Mouse (Mus musculus) hindbrain, embryonic 13.5 days (tissue): ENCODE results near the gene Mllt11. TPM values are rescaled to one million over a fixed set of nuclear protein-coding genes. Genes with fewer than 3 reads are reported as not detected.

Source experiments
- ATAC-seq: fragments of 200-750 bp; cut with Nextera tagmentation; 2 replicates; pipeline ENCODE4 v1.8.0; 2017; ENCODE audit warnings: moderate TSS enrichment; ENCODE audit not compliant: low FRiP score
- H3K27ac ChIP-seq: fragments of 300-500 bp; sonication (generic); 2 replicates; pipeline ENCODE4 v1.5.1; 2015; ENCODE audit warnings: inconsistent platforms, mild to moderate bottlenecking, moderate library complexity
- H3K27me3 ChIP-seq: fragments of 300-500 bp; sonication (generic); 2 replicates; pipeline ENCODE4 v1.6.1; 2015; ENCODE audit warnings: mild to moderate bottlenecking, inconsistent platforms
- H3K36me3 ChIP-seq: fragments of 300-500 bp; sonication (generic); 2 replicates; pipeline ENCODE4 v1.6.1; 2015; ENCODE audit warnings: mild to moderate bottlenecking, inconsistent platforms
- H3K4me1 ChIP-seq: fragments of 300-500 bp; sonication (generic); replicated peaks from 2 replicates; pipeline ENCODE4 v1.6.1; 2015; ENCODE audit warnings: inconsistent platforms
- H3K4me2 ChIP-seq: fragments of 300-500 bp; sonication (generic); 2 replicates; pipeline ENCODE4 v1.6.1; 2015; ENCODE audit warnings: inconsistent platforms, mild to moderate bottlenecking, moderate library complexity
- H3K4me3 ChIP-seq: fragments of 300-500 bp; sonication (generic); 2 replicates; pipeline ENCODE4 v1.5.1; 2015; ENCODE audit warnings: mild to moderate bottlenecking, inconsistent platforms
- H3K9ac ChIP-seq: fragments of 300-500 bp; sonication (generic); 2 replicates; pipeline ENCODE4 v1.6.1; 2015; ENCODE audit warnings: mild to moderate bottlenecking, inconsistent platforms
- H3K9me3 ChIP-seq: fragments of 300-500 bp; sonication (generic); 2 replicates; pipeline ENCODE4 v1.6.1; 2016; ENCODE audit warnings: inconsistent platforms
- WGBS: fragments of 180-500 bp; shearing (Covaris S2); methylation state at CpG from one replicate; pipeline ENCODE4 v1.1.7; 2015; 5-methylcytosine and 5-hydroxymethylcytosine counted together
- polyA plus RNA-seq: library from polyadenylated mRNA; unstranded; fragments of >200 nt; fragmentation: Nextera tagmentation; extraction: Ambion mirVana; gene quantifications from 2 replicates; pipeline ENCODE4 v1.2.1, GENCODE M21; 2015

Gene Mllt11
- polyA plus RNA-seq, 1 experiment from 2014 or later, result 311 TPM

- H3K4me2 ChIP-seq, result no peak overlapping the region
- WGBS, result 89% methylated on average over 12 of the region's 12 CpGs
- H3K36me3 ChIP-seq, result peaks cover 51% of the 10 kb centered on the region
Measured at GRCm38 (mm10) chr3:95239971-95240370, 8.0 kb upstream of the Mllt11 start.

GRCm38 (mm10) chr3:95239022-95239421 is 7.1 kb upstream of the Mllt11 start:
- ATAC-seq, result no peak
- no peak overlapping the region for H3K4me3 ChIP-seq
- H3K4me2 ChIP-seq, result no peak overlapping the region
- no peaks in the 10 kb centered on the region for H3K9me3 ChIP-seq
- H3K4me1 ChIP-seq, result no peaks in the 10 kb centered on the region
- no peak overlapping the region for H3K9ac ChIP-seq
- H3K27me3 ChIP-seq, result no peaks in the 10 kb centered on the region
- H3K27ac ChIP-seq, result no peak overlapping the region
- 92% methylated on average over 6 of the region's 6 CpGs for WGBS
- peaks cover 57% of the 10 kb centered on the region for H3K36me3 ChIP-seq

More at GRCm38 (mm10) chr3:95239971-95240370, 8.0 kb upstream of the Mllt11 start:
- no peak for ATAC-seq
- Histone ChIP-seq H3K4me1 (no peaks in the 10 kb centered on the region), H3K9me3 (no peaks in the 10 kb centered on the region), H3K4me3 (no peak overlapping the region), H3K27ac (no peak overlapping the region), H3K27me3 (no peaks in the 10 kb centered on the region), H3K9ac (no peak overlapping the region)

- Histone ChIP-seq H3K4me3 (no peak overlapping the region), H3K9ac (no peak overlapping the region), H3K27me3 (no peaks in the 10 kb centered on the region), H3K36me3 (peaks cover 65% of the 10 kb centered on the region), H3K9me3 (no peaks in the 10 kb centered on the region), H3K4me2 (no peak overlapping the region), H3K4me1 (peaks cover 3% of the 10 kb centered on the region; the same call in 1 of the 2 replicates), H3K27ac (no peak overlapping the region)
- 92% methylated on average over 8 of the region's 8 CpGs for WGBS
- ATAC-seq, result no peak
Measured at GRCm38 (mm10) chr3:95237541-95238099, 5.6 kb upstream of the Mllt11 start.

- Histone ChIP-seq H3K4me1 (peaks cover 21% of the 10 kb centered on the region), H3K27me3 (no peaks in the 10 kb centered on the region), H3K4me3 (no peak overlapping the region), H3K9me3 (no peaks in the 10 kb centered on the region), H3K4me2 (no peak overlapping the region), H3K27ac (no peak overlapping the region; the same call in 1 of the 2 replicates), H3K36me3 (peaks cover 70% of the 10 kb centered on the region), H3K9ac (no peak overlapping the region)
- ATAC-seq, result no peak
- 73% methylated on average over 23 of the region's 23 CpGs for WGBS
Measured at GRCm38 (mm10) chr3:95235386-95236301, 3.7 kb upstream of the Mllt11 start.

- peaks cover 36% of the 10 kb centered on the region for H3K4me1 ChIP-seq
- peaks cover 70% of the 10 kb centered on the region for H3K36me3 ChIP-seq
- no peak overlapping the region for H3K9ac ChIP-seq
- H3K4me2 ChIP-seq, result no peak overlapping the region
- H3K4me3 ChIP-seq, result no peak overlapping the region
- WGBS, result 82% methylated on average over 16 of the region's 16 CpGs
- H3K27me3 ChIP-seq, result no peaks in the 10 kb centered on the region
- ATAC-seq, result no peak
- no peak overlapping the region for H3K27ac ChIP-seq
- no peaks in the 10 kb centered on the region for H3K9me3 ChIP-seq
Measured at GRCm38 (mm10) chr3:95233303-95233980, 1.5 kb upstream of the Mllt11 start.

GRCm38 (mm10) chr3:95232771-95233170 is 800 bp upstream of the Mllt11 start:
- peaks cover 36% of the 10 kb centered on the region for H3K4me1 ChIP-seq
- no peaks in the 10 kb centered on the region for H3K9me3 ChIP-seq
- H3K9ac ChIP-seq, result 0 out of 2 replicates have a peak overlapping the region, but pooled peaks have one; percentile 24
- no peak overlapping the region for H3K27ac ChIP-seq
- H3K36me3 ChIP-seq, result peaks cover 63% of the 10 kb centered on the region
- WGBS, result 93% methylated on average over 7 of the region's 7 CpGs
- H3K4me2 ChIP-seq, result no peak overlapping the region
- no peak overlapping the region for H3K4me3 ChIP-seq
- H3K27me3 ChIP-seq, result no peaks in the 10 kb centered on the region
- no peak for ATAC-seq

- Histone ChIP-seq H3K9ac (peak overlapping the region; percentile 95), H3K4me2 (peak overlapping the region; percentile 88), H3K36me3 (peaks cover 45% of the 10 kb centered on the region), H3K4me3 (peak overlapping the region; percentile 88), H3K4me1 (peaks cover 46% of the 10 kb centered on the region), H3K9me3 (no peaks in the 10 kb centered on the region), H3K27ac (peak overlapping the region; percentile 99), H3K27me3 (no peaks in the 10 kb centered on the region)
- 31% methylated on average over 8 of the region's 8 CpGs for WGBS
- ATAC-seq, result no peak
Measured at GRCm38 (mm10) chr3:95230495-95231297, 1.3 kb downstream of the Mllt11 start.

- H3K4me1 ChIP-seq, result peaks cover 54% of the 10 kb centered on the region
- H3K9ac ChIP-seq, result peak overlapping the region; percentile 95
- H3K27me3 ChIP-seq, result no peaks in the 10 kb centered on the region
- peak; percentile 2; the same call in 1 of the 2 replicates for ATAC-seq
- H3K27ac ChIP-seq, result peak overlapping the region; percentile 99
- no peaks in the 10 kb centered on the region for H3K9me3 ChIP-seq
- H3K4me3 ChIP-seq, result peak overlapping the region; percentile 88
- H3K36me3 ChIP-seq, result peaks cover 45% of the 10 kb centered on the region
- under 1% methylated on average over 13 of the region's 13 CpGs for WGBS
- peak overlapping the region; percentile 88 for H3K4me2 ChIP-seq
Measured at GRCm38 (mm10) chr3:95229781-95230494, 2.0 kb downstream of the Mllt11 start.

GRCm38 (mm10) chr3:95228894-95229780 is 2.8 kb downstream of the Mllt11 start:
- H3K36me3 ChIP-seq, result peaks cover 42% of the 10 kb centered on the region
- H3K9me3 ChIP-seq, result no peaks in the 10 kb centered on the region
- peak overlapping the region; percentile 88 for H3K4me2 ChIP-seq
- H3K9ac ChIP-seq, result peak overlapping the region; percentile 95
- no peaks in the 10 kb centered on the region for H3K27me3 ChIP-seq
- peak overlapping the region; percentile 88 for H3K4me3 ChIP-seq
- H3K27ac ChIP-seq, result peak overlapping the region; percentile 99
- WGBS, result under 1% methylated on average over 43 of the region's 43 CpGs
- H3K4me1 ChIP-seq, result peaks cover 62% of the 10 kb centered on the region
- ATAC-seq, result peak; percentile 18; the same call in 1 of the 2 replicates

- peak within 1 kb of the TSS; percentile 88 for H3K4me2 ChIP-seq
- H3K9me3 ChIP-seq, result no peaks in the 10 kb centered on the region
- no peaks in the 10 kb centered on the region for H3K27me3 ChIP-seq
- peaks cover 42% of the 10 kb centered on the region for H3K36me3 ChIP-seq
- H3K27ac ChIP-seq, result peak within 1 kb of the TSS; percentile 99
- H3K4me1 ChIP-seq, result peaks cover 65% of the 10 kb centered on the region
- peak within 1 kb of the TSS; percentile 95 for H3K9ac ChIP-seq
- peak within 1 kb of the TSS; percentile 88 for H3K4me3 ChIP-seq
- WGBS, result under 1% methylated on average over 64 of the region's 64 CpGs
- ATAC-seq, result peak; percentile 91
Measured at GRCm38 (mm10) chr3:95228148-95228893, 3.6 kb downstream of the Mllt11 start, which contains the start of gene Cdc42se1. Cdc42se1 (plus strand) TSS chr3:95228732.
